Mouse (Mus musculus) heart, embryonic 11.5 days (tissue): ENCODE results near the gene Rita1. TPM values are rescaled to one million over a fixed set of nuclear protein-coding genes. Genes with fewer than 3 reads are reported as not detected.
A peak's percentile ranks its signal among the peaks of the same experiment; 100 is the strongest.

Experiments used
- ATAC-seq: fragments of 200-750 bp; cut with Nextera tagmentation; replicated peaks from 2 replicates; pipeline ENCODE4 v1.8.0; 2017; ENCODE audit warnings: moderate library complexity; ENCODE audit not compliant: insufficient number of reproducible peaks, low FRiP score, low TSS enrichment
- H3K27ac ChIP-seq: fragments of 300-500 bp; sonication (generic); 2 replicates; pipeline ENCODE4 v1.5.1; 2014; ENCODE audit warnings: mild to moderate bottlenecking, low read depth, low read length
- H3K27me3 ChIP-seq: fragments of 300-500 bp; sonication (generic); 2 replicates; pipeline ENCODE4 v1.6.1; 2014; ENCODE audit warnings: mild to moderate bottlenecking, low read length, mixed read lengths; ENCODE audit not compliant: control insufficient read depth, insufficient read depth
- H3K36me3 ChIP-seq: fragments of 300-500 bp; sonication (generic); 2 replicates; pipeline ENCODE4 v1.6.1; 2014; ENCODE audit warnings: mild to moderate bottlenecking, low read length, moderate library complexity, mixed read lengths; ENCODE audit not compliant: control insufficient read depth, insufficient read depth
- H3K4me1 ChIP-seq: fragments of 300-500 bp; sonication (generic); 2 replicates; pipeline ENCODE4 v1.6.1; 2014; ENCODE audit warnings: low read length; ENCODE audit not compliant: control insufficient read depth, insufficient read depth
- H3K4me2 ChIP-seq: fragments of 300-500 bp; sonication (generic); 2 replicates; pipeline ENCODE4 v1.6.1; 2014; ENCODE audit warnings: mild to moderate bottlenecking, moderate library complexity
- H3K4me3 ChIP-seq: fragments of 300-500 bp; sonication (generic); 2 replicates; pipeline ENCODE4 v1.5.1; 2014; ENCODE audit warnings: low read depth, low read length
- H3K9ac ChIP-seq: fragments of 300-500 bp; sonication (generic); 2 replicates; pipeline ENCODE4 v1.6.1; 2014; ENCODE audit warnings: mild to moderate bottlenecking, low read depth, low read length, moderate library complexity
- H3K9me3 ChIP-seq: fragments of 300-500 bp; sonication (generic); replicated peaks from 2 replicates; pipeline ENCODE4 v1.6.1; 2016; ENCODE audit warnings: low read length; ENCODE audit not compliant: control insufficient read depth
- WGBS: fragments of 180-500 bp; shearing (Covaris S2); extraction: QIAGEN DNeasy Blood & Tissue Kit; methylation state at CpG from one replicate; pipeline ENCODE4 v1.1.7; 2014; ENCODE audit not compliant: insufficient replicate concordance; 5-methylcytosine and 5-hydroxymethylcytosine counted together
- polyA plus RNA-seq: library from polyadenylated mRNA; unstranded; fragments of >200 nt; fragmentation: Nextera tagmentation; extraction: Ambion mirVana; gene quantifications from 2 replicates; pipeline ENCODE4 v1.2.1, GENCODE M21; 2014

Gene Rita1
- polyA plus RNA-seq, 1 experiment from 2014 or later, result 5.6 TPM

DNA sequence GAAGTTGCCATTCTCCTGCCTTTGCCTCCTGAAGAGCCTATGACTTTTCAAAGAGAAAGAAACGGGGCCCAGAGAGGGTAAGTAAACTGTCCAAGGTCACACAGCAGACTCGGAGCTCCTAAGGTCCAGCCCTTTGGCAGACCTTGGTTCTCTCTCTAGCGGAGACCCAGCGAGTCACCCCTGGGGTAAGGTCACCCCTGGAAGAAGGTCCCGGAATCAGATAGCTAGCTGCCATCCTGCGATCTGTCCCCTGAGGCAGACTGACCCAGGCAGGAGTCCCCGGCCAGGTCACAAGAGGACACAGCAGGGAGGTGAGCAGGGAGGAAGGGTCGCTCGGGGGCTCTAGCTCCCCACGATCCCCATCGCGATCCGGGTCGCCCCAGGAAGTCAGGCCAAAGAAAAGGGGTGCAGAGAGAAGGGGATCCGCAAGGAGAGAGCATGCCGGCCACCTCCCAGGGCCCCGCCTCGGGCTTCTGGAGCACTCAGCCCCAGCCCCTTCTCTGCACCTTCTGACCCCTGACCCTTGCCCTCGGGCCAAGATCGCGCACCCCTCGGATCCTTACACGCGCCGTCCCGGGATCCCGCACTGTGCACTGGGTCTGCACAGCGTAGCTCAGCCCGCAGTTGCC, 24.3 kb downstream of the Rita1 start:
- Histone ChIP-seq H3K9ac (peak overlapping the region; percentile 83), H3K27ac (peak overlapping the region; percentile 71), H3K4me2 (peak overlapping the region; percentile 97), H3K4me1 (peaks cover 20% of the 10 kb centered on the region), H3K36me3 (0 out of 2 replicates have a peak, but pooled peaks cover 2% of the 10 kb centered on the region), H3K9me3 (no peaks in the 10 kb centered on the region), H3K4me3 (peak overlapping the region; percentile 87), H3K27me3 (no peaks in the 10 kb centered on the region)
- 1% methylated on average over 29 of the region's 29 CpGs for WGBS
- no peak; the same call in none of the 2 replicates for ATAC-seq

DNA sequence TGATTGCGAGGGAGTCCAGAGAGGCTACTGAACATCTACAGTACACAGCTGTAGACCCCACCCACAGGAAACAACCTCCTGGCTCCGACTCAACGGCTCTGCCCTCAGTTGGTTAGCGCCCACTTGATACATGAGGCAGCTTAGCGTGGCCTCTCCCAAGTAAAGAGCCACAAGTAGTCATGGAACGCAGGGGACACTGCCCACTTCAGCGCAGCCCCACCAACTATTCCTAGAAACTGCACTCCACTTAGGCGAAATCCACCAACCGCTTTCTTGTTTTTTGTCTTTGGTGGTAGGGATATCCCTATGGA, 24.8 kb downstream of the Rita1 start:
- H3K4me1 ChIP-seq, result peaks cover 20% of the 10 kb centered on the region
- WGBS, result 19% methylated on average over 9 of the region's 9 CpGs
- H3K36me3 ChIP-seq, result 0 out of 2 replicates have a peak, but pooled peaks cover 2% of the 10 kb centered on the region

DNA sequence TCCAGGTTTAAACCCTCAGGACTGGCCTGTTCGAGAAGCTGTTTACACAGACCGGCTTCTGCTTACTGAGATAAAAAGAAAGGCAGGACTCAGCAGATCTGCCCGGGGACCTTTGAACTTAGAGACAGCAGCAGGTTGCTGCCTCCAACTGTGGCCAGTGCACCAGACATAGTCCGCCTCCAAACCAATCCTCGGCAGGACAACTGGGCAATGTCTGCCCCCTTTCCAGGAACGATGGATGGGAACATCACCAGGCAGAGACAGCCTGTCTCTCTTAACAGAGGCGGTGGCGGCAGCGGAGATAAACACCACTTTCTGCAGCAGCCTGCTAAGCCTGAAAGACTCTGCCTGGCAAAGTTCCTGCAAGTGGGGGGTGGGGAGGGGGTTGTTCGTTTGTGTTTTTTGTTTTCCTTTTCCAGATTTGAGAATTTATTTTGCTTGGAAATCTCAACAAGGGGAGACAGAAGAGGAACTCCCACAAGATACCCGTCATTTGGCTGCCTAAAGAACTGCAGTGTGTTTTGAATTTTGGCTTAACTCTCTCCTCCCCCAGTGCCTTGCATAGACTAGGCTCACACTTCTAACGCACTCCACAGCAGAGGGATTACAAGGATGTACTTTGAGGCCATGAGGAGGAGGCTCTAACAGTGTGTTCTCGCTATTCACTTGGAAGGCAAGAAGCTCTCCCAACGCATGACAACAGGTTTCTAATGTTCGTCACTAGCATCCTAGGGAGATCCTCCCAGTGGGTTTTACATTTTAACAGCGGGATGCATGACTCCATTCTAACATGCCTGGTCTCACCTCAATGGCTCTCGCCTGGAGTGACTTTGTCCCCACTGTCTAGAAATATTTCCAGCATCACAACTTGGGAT, 25.4 kb downstream of the Rita1 start:
- WGBS, result 7% methylated on average over 17 of the region's 17 CpGs
- peak overlapping the region; percentile 87 for H3K4me3 ChIP-seq
- H3K27ac ChIP-seq, result peak overlapping the region; percentile 63

More for the DNA sequence above, 24.8 kb downstream of the Rita1 start:
- Histone ChIP-seq H3K9ac (peak overlapping the region; percentile 83), H3K27ac (peak overlapping the region; percentile 71), H3K4me3 (peak overlapping the region; percentile 87), H3K4me2 (peak overlapping the region; percentile 97), H3K27me3 (no peaks in the 10 kb centered on the region), H3K9me3 (no peaks in the 10 kb centered on the region)
- ATAC-seq, result no peak

DNA sequence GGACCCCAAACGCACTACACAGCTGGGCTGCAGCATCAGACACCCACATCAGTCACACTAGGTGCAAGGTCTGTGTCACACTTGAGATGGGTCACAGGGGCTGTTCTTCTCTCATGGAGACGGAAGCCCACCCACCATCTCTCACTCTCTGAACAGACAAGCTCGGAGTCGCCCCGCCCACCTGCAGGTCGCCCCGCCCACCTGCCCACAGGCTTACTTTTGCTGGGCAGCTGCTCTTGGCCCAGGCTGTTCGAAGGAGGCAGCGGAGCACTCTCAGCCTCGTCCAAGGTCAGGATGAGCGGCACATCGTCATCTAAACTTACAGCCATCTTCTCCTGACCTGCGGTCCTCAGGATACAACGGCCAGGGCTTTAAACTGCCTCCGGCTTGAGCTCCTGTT, 27.4 kb downstream of the Rita1 start:
- no peaks in the 10 kb centered on the region for H3K27me3 ChIP-seq
- H3K9me3 ChIP-seq, result no peaks in the 10 kb centered on the region
- H3K4me3 ChIP-seq, result no peak overlapping the region
- no peak overlapping the region for H3K4me2 ChIP-seq
- 46% methylated on average over 15 of the region's 15 CpGs for WGBS
- H3K36me3 ChIP-seq, result peaks cover 4% of the 10 kb centered on the region; the same call in 1 of the 2 replicates
- no peak for ATAC-seq
- no peak overlapping the region for H3K27ac ChIP-seq
- H3K4me1 ChIP-seq, result peaks cover 25% of the 10 kb centered on the region
- H3K9ac ChIP-seq, result no peak overlapping the region

More for the DNA sequence above, 25.4 kb downstream of the Rita1 start:
- ATAC-seq, result no peak
- Histone ChIP-seq H3K9me3 (no peaks in the 10 kb centered on the region), H3K27me3 (no peaks in the 10 kb centered on the region), H3K4me1 (peaks cover 24% of the 10 kb centered on the region), H3K36me3 (0 out of 2 replicates have a peak, but pooled peaks cover 2% of the 10 kb centered on the region), H3K4me2 (peak overlapping the region; percentile 97), H3K9ac (peak overlapping the region; percentile 52)

DNA sequence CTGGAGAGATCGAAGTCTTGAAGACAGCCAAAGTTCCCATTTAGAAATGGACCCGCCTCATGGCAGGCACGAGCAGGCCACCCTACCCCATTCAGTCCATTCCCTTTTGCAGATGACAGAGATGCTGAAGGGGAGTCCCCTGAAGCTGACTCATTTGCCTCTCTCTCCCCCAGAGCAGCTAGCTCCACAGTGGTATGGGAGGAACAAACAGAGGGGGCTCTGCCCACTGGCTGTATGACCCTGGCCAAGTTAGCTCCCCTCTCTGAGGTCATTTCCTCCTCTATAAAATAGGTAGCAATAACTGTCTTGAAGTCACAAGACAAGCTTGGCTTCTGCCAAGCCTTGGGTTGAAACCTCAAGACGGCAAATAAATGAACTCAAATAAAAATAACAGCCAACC, 28.9 kb downstream of the Rita1 start:
- no peak overlapping the region for H3K4me3 ChIP-seq
- H3K4me2 ChIP-seq, result no peak overlapping the region
- H3K9me3 ChIP-seq, result no peaks in the 10 kb centered on the region
- 94% methylated on average over 4 of the region's 4 CpGs for WGBS
- no peaks in the 10 kb centered on the region for H3K27me3 ChIP-seq
- ATAC-seq, result no peak
- peaks cover 4% of the 10 kb centered on the region; the same call in 1 of the 2 replicates for H3K36me3 ChIP-seq
- no peak overlapping the region for H3K9ac ChIP-seq
- peaks cover 33% of the 10 kb centered on the region for H3K4me1 ChIP-seq
- H3K27ac ChIP-seq, result no peak overlapping the region

DNA sequence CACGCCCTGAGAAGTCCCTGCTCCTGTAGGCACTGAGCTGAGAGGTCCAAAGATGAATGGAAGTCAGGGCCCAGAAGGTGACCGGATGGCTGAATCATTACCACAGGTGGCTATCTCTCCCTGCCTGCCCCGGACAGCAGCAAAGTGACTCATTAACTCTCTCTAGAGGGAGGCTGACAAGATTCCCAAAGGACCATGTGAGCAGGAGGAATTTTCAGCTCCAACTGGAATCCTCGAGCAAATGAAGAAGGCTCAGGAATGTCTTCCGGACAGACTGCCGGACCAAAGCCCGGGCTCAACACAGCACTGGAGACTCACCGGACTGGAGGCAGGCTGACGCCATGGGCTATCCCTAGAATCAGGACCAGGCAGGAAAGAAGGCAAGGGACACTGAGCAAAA, 30.4 kb downstream of the Rita1 start:
- no peak overlapping the region; the same call in 1 of the 2 replicates for H3K27ac ChIP-seq
- peaks cover 36% of the 10 kb centered on the region for H3K4me1 ChIP-seq
- no peak overlapping the region for H3K4me2 ChIP-seq
- no peak overlapping the region for H3K4me3 ChIP-seq
- no peak overlapping the region for H3K9ac ChIP-seq
- H3K27me3 ChIP-seq, result no peaks in the 10 kb centered on the region
- H3K9me3 ChIP-seq, result no peaks in the 10 kb centered on the region
- no peak for ATAC-seq
- peaks cover 4% of the 10 kb centered on the region; the same call in 1 of the 2 replicates for H3K36me3 ChIP-seq
- 61% methylated on average over 9 of the region's 9 CpGs for WGBS

DNA sequence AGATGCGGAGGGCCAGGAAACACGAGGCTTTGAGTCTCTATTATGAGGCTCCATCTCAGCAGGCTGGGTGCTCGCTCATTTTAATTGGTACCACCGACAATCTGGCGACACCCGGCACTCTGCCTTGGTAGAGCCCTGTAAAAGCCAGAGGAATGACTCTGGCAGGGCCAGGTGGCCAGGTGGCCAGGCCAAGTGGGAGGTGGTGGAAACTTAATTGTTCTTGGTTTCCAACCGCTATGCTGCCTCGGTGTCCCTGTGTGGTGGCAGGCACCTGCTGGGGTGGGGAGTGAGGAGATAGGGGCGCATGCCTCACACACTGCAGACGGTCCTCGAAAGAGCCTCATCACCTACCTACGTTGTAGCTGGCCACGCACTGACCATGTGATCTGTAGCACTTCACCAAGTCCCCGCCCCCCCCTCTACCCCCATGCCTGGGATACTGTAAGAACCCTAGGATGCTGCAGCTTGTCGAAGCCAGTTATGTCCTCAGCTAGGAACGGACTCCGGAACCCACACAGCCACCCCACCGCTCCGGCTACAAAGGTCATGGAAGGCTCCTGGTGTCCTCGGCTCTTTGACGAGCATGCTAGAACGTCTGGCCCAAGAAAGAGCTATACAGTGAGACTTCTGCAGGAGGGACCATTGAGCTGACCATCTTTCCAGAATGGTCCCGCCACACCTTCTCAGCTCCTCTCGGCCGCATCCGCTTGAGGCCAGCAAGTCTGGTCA, 32.3 kb downstream of the Rita1 start:
- no peaks in the 10 kb centered on the region for H3K27me3 ChIP-seq
- no peak overlapping the region for H3K4me2 ChIP-seq
- peaks cover 26% of the 10 kb centered on the region for H3K4me1 ChIP-seq
- no peak overlapping the region for H3K9ac ChIP-seq
- H3K9me3 ChIP-seq, result no peaks in the 10 kb centered on the region
- WGBS, result 91% methylated on average over 26 of the region's 26 CpGs
- no peak for ATAC-seq
- no peak overlapping the region for H3K4me3 ChIP-seq
- H3K36me3 ChIP-seq, result peaks cover 4% of the 10 kb centered on the region; the same call in 1 of the 2 replicates
- H3K27ac ChIP-seq, result no peak overlapping the region

DNA sequence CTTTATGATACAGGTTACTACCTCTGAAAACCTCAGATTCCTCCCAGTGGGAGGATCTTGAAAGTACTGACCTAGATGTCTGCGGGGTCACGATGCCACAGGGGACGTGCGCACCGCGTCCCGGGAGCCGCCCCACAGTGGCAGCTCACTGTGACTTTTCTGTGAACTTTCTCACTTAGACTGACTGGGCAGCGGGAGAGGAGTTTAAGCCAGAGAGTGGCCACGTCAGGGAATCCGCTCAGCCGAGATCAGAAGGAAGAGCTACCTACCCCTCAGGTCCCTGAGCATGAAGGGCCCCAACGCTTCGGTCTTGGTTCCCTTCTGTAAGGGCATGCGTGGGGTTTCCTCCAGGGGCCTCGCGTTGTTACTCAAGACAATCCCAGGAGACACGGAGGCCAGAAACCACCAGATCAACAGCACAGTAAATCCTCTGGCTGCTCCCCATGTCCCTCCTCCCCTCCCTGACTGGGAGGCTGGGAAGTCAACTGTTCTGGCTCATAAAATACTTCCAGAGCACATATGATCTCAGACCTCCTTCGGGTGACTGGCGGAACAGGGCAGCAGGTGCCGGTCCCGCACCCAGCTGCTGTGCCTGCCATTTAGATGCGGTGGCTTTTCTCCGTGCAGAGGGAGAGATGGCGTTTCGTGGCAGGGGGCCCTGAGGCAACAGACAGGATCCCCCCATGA, 33.0 kb downstream of the Rita1 start:
- WGBS, result 67% methylated on average over 26 of the region's 26 CpGs
- H3K27ac ChIP-seq, result peak overlapping the region; percentile 4; the same call in 1 of the 2 replicates
- H3K9me3 ChIP-seq, result no peaks in the 10 kb centered on the region
- H3K4me2 ChIP-seq, result no peak overlapping the region
- H3K9ac ChIP-seq, result no peak overlapping the region
- H3K4me3 ChIP-seq, result no peak overlapping the region
- H3K36me3 ChIP-seq, result peaks cover 4% of the 10 kb centered on the region; the same call in 1 of the 2 replicates
- H3K27me3 ChIP-seq, result no peaks in the 10 kb centered on the region
- ATAC-seq, result no peak
- H3K4me1 ChIP-seq, result peaks cover 29% of the 10 kb centered on the region
